Mouse (Mus musculus) retina, adult 2 months (tissue): ENCODE data around the gene Pck1.

ENCODE experiments used
- DNase-seq: peaks from one replicate; pipeline ENCODE4 v3.0.0-alpha.2; 2012; ENCODE audit warnings: low read depth, low spot score

Gene Pck1

DNA sequence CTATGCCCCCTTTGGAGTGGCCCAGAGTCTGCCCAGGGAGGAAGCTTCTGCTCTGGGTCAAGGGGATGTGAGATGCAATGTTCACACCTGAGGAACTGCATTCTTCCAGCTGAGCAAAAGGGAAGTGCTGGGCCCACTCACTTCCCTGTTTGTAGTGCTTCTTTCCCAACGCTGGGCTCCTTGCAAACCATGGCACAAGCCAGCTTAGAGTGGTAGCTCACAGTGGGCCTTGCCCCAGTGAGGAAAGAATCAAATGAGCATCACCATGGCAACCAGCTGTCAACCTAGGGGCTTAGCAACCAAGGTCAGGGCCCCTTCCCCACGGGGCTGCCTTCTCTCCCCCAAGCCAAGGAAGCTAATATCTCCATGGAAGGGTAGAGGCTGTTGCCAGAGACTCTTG, 20.2 kb downstream of the Pck1 start:
- no peak for DNase-seq

DNA sequence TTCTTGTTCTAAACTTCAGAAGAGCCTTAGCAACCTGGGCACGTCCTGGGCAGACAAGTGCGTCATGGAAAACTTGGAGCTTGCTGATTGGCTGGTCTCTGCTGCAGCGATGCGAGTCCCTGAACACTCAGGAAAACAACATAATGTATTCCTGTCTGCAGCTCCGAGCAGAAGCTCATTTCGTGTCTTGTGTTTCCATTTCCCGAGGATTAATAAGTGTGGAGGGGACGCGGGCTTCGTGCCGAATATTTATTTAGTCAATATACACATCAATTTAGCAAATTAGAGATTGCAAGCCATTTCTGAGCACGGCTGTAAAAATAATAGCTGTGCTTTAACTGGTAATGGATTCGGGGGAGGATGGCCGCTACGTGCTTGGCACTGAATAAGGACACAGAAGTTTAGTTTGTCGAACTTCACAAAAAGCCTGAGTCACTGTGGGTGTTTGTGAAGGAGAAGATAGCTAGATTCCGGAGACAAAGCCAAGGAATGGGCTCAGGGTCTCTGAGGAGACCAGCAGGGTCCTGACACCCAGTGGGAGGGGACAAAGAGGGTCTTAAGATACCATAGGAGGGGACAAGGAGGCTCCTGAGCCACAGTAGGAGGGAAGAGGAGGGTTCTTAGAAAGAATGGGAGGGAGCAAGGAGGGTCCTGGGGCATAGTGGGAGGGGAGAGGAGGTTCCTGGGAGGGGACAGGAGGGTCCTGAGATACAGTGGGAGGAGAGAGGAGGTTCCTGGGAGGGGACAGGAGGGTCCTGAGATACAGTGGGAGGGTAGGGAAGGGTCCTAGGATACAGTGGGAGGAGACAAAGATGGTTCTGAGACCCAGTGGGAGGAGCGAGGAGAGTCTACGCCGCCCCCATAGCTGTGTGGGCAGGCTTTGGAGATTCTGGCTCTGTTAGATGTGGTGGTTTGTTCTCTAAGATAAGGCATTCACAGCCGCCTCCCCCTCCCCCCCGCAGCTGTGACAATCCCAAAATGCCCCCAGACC, 21.0 kb downstream of the Pck1 start:
- no peak for DNase-seq

DNA sequence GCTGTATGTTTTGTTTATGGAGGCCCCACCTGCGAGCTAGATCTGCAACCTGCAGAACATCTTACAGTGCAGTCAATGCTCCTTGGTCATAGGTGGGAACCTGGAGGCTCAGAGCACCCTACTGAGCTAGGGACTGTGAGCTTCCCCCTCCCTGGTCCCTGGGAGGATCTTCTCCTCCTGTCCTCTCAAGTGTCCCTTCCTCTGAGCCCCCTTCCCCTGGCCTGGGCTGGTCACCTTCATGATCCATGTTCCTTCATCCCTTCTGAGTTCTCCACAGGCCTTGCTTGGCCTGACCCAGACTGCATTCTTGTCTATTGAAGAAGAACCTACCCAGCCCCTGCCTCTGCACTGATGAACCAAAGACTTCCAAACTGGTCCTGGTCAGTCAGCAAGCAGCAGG, 21.7 kb downstream of the Pck1 start:
- DNase-seq, result no peak

GRCm38 (mm10) chr2:173175703-173176102, 22.9 kb downstream of the Pck1 start:
- DNase-seq, result no peak

- DNase-seq, result no peak
These were observed 24.6 kb downstream of the Pck1 start for GRCm38 (mm10) chr2:173177481-173177880.

GRCm38 (mm10) chr2:173177951-173178350, 25.1 kb downstream of the Pck1 start:
- no peak for DNase-seq

DNA sequence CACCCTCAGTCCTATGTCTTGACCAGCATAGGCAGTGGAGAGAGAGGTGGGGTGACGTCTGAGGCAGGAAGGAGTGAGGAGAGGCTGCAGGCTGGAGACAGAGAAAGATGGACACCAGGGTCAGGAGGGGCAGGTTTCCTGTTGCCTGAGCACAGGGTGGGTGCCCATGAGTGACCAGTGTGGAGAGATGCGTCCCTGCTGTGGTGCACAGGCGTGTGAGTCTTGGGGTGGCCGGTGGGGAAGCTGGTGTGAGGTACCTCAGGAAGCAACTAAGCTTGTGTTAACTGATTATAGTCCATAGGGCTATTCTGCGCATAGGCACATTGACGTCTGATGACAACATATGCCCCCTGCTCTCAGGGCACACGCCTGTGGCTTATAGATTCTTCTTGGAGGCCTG, 26.2 kb downstream of the Pck1 start:
- DNase-seq, result no peak

GRCm38 (mm10) chr2:173180026-173180425, 27.2 kb downstream of the Pck1 start:
- DNase-seq, result no peak

DNA sequence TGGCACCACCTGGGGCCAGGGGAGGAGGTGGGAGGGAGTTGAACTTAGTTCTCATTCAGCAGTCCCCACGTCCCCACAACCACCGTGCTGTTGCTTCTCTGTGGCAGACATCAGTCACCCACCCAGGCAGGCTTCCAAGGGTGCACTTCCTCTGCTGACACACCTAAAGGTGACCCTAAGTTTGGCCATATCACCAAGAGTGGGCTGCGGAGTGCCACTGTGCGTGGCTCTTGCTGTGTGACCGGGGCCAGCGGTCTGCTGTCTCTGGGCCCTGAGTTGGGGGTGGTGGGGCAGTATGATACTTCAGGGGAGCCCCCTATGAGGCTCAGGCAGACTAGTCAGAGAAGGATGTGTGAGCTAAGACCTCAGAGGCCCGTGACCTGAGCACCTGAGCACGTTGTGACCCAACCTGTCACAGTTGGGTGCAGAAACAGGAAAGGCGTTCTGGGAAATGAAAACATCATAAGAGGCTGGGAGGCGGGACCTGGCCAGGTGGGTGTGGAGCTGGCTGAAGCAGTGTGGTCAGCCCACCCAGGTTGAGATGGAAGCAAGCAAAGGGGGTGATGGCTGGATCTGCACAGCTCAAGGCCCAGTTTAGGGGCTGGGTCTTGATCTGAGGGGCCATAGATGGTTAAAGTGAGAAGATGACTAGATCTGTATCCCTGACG, 28.0 kb downstream of the Pck1 start:
- DNase-seq, result no peak

DNA sequence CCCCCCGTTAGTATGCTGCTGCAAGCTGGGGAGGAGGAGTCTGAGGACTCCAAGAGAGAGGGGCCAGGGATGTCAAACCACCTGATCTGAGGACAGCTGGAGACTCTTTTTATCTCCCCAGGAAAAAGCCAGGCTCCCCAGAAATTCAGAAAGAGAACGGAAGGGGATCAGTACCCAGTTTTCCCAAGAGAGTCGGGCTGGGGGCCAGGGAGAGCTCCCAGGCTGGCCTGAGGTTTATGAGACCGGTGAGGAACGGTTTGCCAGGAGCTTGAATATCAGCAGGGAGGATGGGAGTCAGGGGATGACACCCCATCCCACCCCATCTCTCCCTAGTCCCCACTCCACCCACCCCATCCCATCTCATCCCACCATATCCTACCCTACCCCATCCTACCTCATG, 28.6 kb downstream of the Pck1 start:
- no peak for DNase-seq

DNA sequence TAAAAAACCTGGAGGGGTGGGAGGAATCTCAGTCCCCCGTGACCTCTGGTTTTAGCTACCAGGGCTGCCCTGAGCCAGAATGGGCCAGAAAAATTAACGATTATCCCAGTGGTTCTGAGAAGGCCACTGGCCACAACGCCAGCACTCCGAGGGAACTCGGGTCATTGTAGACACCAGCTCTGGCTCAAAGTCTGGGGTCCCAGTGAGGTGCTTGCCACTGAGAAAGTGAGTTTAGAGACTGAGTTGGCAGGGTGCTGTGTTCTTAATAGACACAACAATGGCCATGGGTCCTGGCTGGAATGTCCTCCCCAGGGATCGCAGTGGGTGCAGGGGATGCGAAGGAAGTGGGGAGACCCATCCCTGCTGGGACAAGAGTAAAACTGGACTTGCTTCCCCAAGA, 29.1 kb downstream of the Pck1 start:
- no peak for DNase-seq

DNA sequence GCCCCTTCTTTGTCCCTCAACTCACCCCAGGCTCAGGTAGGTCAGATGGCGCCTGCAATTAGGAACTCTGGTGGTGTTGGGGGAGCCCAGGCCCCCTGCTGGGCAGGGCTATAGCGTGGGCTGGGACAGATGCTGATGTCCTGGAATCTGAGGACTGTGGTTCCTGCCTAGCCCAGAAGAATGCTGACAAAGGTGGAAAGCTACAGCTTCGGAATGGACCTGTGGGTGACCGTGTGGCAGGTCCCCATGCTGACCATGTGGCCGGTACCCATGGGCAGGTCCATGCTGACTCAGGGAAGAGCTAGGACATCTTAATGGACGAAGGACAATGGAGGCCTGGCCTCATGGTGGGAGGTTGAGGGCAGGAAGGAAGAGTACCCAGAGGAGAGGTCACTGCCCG, 29.9 kb downstream of the Pck1 start:
- DNase-seq, result no peak

DNA sequence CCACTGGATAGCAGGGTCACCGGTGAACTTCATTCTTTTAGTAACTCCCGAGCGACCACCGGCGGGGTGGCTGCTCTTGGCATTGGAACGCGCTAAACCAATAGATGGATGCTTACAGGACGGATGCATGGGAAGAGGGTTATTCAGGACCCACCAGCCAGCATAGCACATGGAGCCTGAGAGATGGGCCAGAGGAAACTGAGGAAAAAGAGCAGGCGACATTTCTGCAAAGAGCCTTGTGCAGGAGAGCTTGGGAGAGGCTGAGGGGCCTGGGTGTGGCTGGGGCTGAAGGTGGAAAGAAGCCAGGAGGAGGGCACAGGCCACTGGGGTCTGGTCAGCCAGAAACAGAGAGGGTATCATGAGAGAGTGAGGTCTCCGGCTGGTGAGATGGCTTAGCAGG, 30.5 kb downstream of the Pck1 start:
- DNase-seq, result no peak

DNA sequence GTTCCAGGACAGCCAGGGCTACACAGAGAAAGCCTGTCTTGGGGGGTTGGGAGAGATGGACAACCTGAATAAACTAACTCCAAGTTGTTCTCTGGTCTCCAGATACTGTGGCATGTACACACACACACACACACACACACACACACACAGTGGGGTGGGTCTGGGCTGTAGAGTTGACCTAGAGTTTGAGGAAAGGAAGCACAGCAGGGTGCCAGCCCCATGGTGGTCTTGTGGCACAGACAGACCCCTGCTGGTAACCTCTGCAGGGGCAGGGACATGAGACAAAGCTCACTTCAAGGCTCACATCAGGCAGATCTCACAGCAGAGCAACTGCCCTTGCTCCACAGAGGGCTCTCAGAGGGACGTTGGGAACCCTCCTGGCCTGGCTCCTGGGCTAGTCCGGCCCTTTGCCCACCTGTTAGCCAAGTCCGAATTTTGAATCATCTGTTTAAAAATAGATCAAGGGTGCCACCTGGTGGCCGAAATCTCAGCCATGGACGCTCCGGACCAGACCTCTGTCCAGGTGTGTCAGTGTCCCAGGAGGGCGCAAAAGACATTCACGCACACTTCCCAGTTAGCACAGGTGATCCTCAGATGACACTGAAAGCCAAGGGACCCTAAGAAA, 31.1 kb downstream of the Pck1 start:
- no peak for DNase-seq

GRCm38 (mm10) chr2:173184475-173185080, 31.7 kb downstream of the Pck1 start:
- no peak for DNase-seq

- no peak for DNase-seq
These were observed 32.4 kb downstream of the Pck1 start for GRCm38 (mm10) chr2:173185282-173185681.

DNA sequence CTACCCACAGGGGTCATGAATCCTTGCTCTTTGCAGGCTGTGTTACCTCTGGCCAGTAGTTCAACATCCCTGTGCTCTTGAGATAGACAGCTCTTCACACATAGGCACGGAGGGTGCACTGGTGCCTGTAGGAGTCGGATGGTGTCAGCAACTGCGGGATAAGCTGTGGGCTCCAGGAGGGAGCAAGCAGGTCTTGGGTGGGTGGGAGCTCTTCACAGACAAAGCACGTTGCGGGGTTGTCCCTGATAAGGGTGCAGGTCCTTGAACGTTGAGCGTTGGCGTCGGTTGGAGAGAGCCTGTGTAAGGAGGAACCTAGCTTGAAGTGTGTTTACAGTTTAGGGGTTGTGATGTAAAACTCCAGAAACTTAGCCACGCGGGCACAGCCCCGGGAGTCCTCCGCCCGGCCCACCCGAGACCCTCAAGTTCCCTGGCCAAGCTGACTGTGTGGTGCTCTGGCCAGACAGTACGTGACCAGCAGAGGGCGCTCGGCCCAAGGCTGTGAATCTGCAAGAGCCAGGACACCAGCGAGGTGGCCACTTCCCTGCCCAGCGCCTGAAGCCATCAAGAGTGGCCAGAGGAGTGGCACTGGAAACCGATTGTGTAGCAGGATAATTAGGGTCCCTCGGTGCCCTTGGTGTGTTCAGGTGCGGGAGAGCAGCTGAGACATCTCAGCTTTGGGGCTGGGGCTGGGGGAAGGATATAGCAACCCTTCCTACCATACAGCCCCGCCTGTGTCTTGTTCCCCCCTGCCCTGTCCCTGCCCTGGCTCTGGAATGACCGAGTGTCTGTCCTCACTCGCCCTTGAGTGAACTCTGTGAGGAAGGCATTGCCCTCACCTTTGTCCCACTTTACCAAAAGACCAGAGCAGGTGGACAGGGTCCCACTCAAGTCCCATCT, 33.4 kb downstream of the Pck1 start:
- DNase-seq, result peak; percentile 53

DNA sequence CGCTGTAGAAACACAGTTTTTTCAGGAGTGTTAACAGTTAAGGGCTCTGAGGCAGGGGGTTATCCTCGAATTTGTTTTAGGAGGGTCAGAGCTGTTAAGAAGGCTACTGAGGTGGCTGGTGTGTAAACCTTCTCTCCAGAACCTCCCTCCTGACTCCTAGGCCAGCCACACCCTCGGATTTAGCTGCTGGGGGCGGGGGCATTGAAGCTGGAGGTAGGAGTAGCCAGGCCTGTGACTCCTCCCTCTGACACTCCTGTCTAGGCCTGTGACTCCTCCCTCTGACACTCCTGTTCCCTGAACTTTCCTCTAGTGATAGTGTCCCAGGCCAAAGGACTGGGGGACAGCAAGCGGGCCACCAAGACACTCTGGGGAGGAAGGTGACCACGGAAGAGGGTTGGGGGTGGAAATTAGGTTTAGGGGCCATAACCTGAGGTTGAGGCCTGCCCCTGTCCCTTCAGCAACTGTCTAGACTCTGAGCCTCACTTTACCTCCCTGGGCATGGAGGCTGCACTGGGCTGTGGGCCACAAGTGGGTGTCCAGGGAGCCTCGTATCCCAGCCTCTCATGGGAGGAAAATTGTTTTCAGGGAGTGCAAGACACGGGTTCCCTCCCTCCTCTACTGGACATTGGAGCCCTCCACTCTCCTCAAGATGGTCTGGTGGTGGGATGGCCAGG, 34.5 kb downstream of the Pck1 start:
- no peak for DNase-seq

- no peak for DNase-seq
These were observed 41.9 kb downstream of the Pck1 start for GRCm38 (mm10) chr2:173194796-173195195.

DNA sequence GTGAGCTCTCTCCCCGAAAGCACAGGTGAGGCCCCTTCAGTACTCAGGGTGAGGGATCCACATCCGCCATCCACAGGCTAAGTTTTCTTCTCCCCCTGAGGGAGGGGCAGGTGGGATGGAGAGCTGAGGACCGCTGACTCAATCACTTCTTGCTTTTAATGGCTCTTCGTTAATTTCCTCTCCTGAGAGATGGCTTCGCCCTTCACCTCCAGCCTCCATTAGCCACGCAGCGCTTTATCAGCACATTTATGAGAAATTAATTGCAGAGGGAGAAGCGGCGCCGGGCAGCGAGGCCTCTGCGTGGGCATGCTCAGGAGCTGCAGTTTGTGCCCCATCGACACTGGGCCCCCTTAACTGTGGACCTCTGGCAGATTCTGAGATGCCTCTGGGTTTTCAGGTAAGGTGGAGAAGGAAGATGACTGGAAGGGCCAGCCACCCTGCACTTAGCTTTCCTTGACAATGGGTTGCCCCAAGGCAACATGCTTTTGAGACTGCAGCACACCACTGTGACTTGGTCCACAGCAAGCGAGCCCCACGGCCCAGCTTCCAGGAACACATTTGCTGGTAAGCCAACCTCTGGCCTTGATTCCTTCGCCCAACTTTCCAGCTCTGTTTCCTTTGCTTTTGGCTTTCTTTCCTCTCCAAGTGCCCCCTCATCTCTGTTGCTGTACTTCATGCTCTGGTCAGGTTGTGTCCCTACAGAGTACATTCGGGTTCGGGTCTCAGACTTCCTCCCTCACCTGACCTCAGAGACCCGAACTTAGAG, 50.3 kb downstream of the Pck1 start:
- no peak for DNase-seq
